ENCODE assay signal across 19 mouse cellular contexts in the genomic region with DNA sequence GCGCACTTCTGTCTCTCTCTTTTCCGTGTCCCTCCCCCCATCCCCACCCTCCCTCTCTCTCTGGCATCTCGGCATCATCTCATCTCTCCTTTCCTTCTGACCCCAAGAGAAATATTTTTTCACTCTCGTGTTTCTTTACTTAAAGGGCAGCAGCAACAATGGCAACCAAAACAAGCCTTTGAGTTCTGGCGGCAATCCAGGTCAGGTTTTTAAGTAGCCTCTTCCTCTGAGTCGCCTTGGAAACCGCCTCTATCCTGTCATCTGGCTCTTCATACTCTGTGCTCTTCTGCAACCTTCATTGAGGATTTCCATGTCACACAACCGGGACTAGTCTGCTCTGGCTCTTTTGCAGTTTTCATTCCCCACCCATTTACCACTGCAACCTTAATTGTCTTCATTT.
DNase-seq lines count a peak whose midpoint lies in the region; ATAC-seq and TF ChIP-seq lines count a peak whose summit lies in the region.
"Had no signal": no experiment of that assay in that cellular context is flagged by ENCODE, and none has a peak within 500 bp of the region (broad histone marks: within the 10 kb centered on the region; RNA-seq: fewer than 3 reads in every experiment).

No protein-coding gene starts in this region.

- ATAC-seq in liver, embryonic 12.5 days, result no peak
- no peak for ATAC-seq in granulocyte monocyte progenitor cell, adult 5-6 weeks (replicated peaks; ENCODE audit: poor library complexity, severe bottlenecking)
- ATAC-seq: hindbrain, postnatal 0 days had no signal

- no peaks in the 10 kb centered on the region for H3K27me3 ChIP-seq in liver, adult 2 months (ENCODE audit: control insufficient read depth, insufficient read depth, low read length)
- H3K27me3 ChIP-seq in liver, embryonic 12.5 days (replicated peaks), result no peaks in the 10 kb centered on the region
- H3K27me3 ChIP-seq: embryonic facial prominence, embryonic 13.5 days; neural tube, embryonic 12.5 days had no signal

- H3K9me3 ChIP-seq in liver, embryonic 12.5 days (replicated peaks), result no peaks in the 10 kb centered on the region
- H3K9me3 ChIP-seq: embryonic facial prominence, embryonic 13.5 days; forebrain, embryonic 10.5 days; megakaryocyte, embryonic 14.5 days; neural tube, embryonic 12.5 days had no signal

- no peaks in the 10 kb centered on the region for H3K36me3 ChIP-seq in liver, adult 2 months (ENCODE audit: control insufficient read depth, insufficient read depth, low read length)
- H3K36me3 ChIP-seq in liver, embryonic 12.5 days, result no peaks in the 10 kb centered on the region
- H3K36me3 ChIP-seq: embryonic facial prominence, embryonic 13.5 days; forebrain, embryonic 10.5 days; neural tube, embryonic 12.5 days had no signal

- H3K4me2 ChIP-seq in liver, embryonic 12.5 days, result no peak overlapping the region
- H3K4me2 ChIP-seq: embryonic facial prominence, embryonic 13.5 days; liver, embryonic 11.5 days; neural tube, embryonic 12.5 days had no signal

- peaks cover 9% of the 10 kb centered on the region for H3K4me1 ChIP-seq in liver, adult 2 months (ENCODE audit: control insufficient read depth, insufficient read depth, low read length)
- no peaks in the 10 kb centered on the region for H3K4me1 ChIP-seq in liver, embryonic 12.5 days
- H3K4me1 ChIP-seq: forebrain, embryonic 10.5 days; neural tube, embryonic 12.5 days had no signal

- DNase-seq in cerebellum, postnatal 14 days, result peak; percentile 41 to 49
- no peak for DNase-seq in cerebellum, adult 11-12 months
- peak; percentile 19 for DNase-seq in liver, adult 2 months (ENCODE audit: extremely low read depth, low read depth, low spot score)
- DNase-seq in 3T3-L1 (ENCODE audit: low read depth, low spot score) (peak; percentile 64), R1 (ENCODE audit: low read depth, low spot score) (peak; percentile 13)
- no peak for DNase-seq in layer of hippocampus, adult 18-20 months (ENCODE audit: low spot score in 2 of 2)
- DNase-seq: heart, adult 18-20 months; heart, postnatal 4 days; layer of hippocampus, postnatal 36 days; right cerebral cortex, postnatal 4 days; thymus, postnatal 36 days had no signal

- H3K79me2 ChIP-seq in liver, adult 2 months (ENCODE audit: control insufficient read depth, insufficient read depth, low read length), result no peaks in the 10 kb centered on the region

- no peak for TF ChIP-seq CTCF in liver, adult 2 months (IDR thresholded peaks at IDR 0.05; ENCODE audit: low read depth, low read length)

- H3K9ac ChIP-seq in liver, adult 2 months (ENCODE audit: low read depth, low read length), result no peak overlapping the region
- no peak overlapping the region for H3K9ac ChIP-seq in liver, embryonic 12.5 days
- H3K9ac ChIP-seq: embryonic facial prominence, embryonic 13.5 days; neural tube, embryonic 12.5 days had no signal

- TF ChIP-seq POLR2A in liver, adult 2 months (IDR thresholded peaks at IDR 0.05; ENCODE audit: extremely low read depth, insufficient read depth, low read length), result no peak

- H3K4me3 ChIP-seq in liver, adult 2 months (ENCODE audit: insufficient read depth, low read depth, low read length), result no peak overlapping the region
- no peak overlapping the region for H3K4me3 ChIP-seq in liver, embryonic 12.5 days
- H3K4me3 ChIP-seq: embryonic facial prominence, embryonic 13.5 days; forebrain, embryonic 10.5 days; megakaryocyte, embryonic 14.5 days; neural tube, embryonic 12.5 days had no signal

- 78% methylated on average over 8 of the region's 8 CpGs for WGBS in liver, adult 2 months
- WGBS in liver, embryonic 12.5 days (ENCODE audit: insufficient replicate concordance), result 70% methylated on average over 8 of the region's 8 CpGs

- no peak overlapping the region for H3K27ac ChIP-seq in liver, adult 2 months (replicated peaks; ENCODE audit: insufficient read depth, low read depth, low read length)
- no peak overlapping the region for H3K27ac ChIP-seq in liver, embryonic 12.5 days
- H3K27ac ChIP-seq: embryonic facial prominence, embryonic 13.5 days; forebrain, embryonic 10.5 days; hindbrain, postnatal 0 days; neural tube, embryonic 12.5 days had no signal

Comparison
In these comparisons a context has a peak if more than half of its experiments do, and no peak if none do; other contexts are left out.
1. DNase-seq: peak in cerebellum, postnatal 14 days (2 of 2), liver, adult 2 months (single experiment), 3T3-L1 (single experiment) and R1 (single experiment); none in cerebellum, adult 11-12 months (single experiment) and layer of hippocampus, adult 18-20 months (0 of 2).